Mouse (Mus musculus) erythroblast, embryonic 14.5 days (primary cell): ENCODE data around the gene Rab30. TPM values are rescaled to one million over a fixed set of nuclear protein-coding genes. Genes with fewer than 3 reads are reported as not detected.

Experiments used
- H3K27me3 ChIP-seq: 2 replicates; pipeline ENCODE4 v1.6.1; 2012; ENCODE audit warnings: inconsistent platforms; ENCODE audit not compliant: control insufficient read depth
- H3K36me3 ChIP-seq: 2 replicates; pipeline ENCODE4 v1.6.1; 2012; ENCODE audit warnings: mild to moderate bottlenecking, inconsistent platforms; ENCODE audit not compliant: control insufficient read depth
- H3K4me1 ChIP-seq: 2 replicates; pipeline ENCODE4 v1.6.1; 2012; ENCODE audit warnings: inconsistent platforms; ENCODE audit not compliant: control insufficient read depth
- H3K4me3 ChIP-seq: replicated peaks from 2 replicates; pipeline ENCODE3; 2012; ENCODE audit warnings: moderate library complexity, mild to moderate bottlenecking, inconsistent platforms
- H3K9me3 ChIP-seq: 2 replicates; pipeline ENCODE4 v1.6.1; 2012; ENCODE audit warnings: low read length, inconsistent platforms, mixed read lengths; ENCODE audit not compliant: control insufficient read depth
- GATA1 ChIP-seq: IDR thresholded peaks from 2 replicates; pipeline ENCODE4 v1.6.1; 2012; ENCODE audit warnings: low read length, inconsistent platforms, mixed read lengths
- TAL1 ChIP-seq: IDR thresholded peaks from 3 replicates; pipeline ENCODE4 v1.6.1; 2012; ENCODE audit warnings: low read length, inconsistent platforms, mixed read lengths
- polyA plus RNA-seq: library from polyadenylated mRNA; stranded (reverse); fragments of >175 nt; gene quantifications from 2 replicates; pipeline ENCODE4 v1.2.3, GENCODE M21; 2012

Gene Rab30
- polyA plus RNA-seq, 1 experiment: 0.18 TPM

DNA sequence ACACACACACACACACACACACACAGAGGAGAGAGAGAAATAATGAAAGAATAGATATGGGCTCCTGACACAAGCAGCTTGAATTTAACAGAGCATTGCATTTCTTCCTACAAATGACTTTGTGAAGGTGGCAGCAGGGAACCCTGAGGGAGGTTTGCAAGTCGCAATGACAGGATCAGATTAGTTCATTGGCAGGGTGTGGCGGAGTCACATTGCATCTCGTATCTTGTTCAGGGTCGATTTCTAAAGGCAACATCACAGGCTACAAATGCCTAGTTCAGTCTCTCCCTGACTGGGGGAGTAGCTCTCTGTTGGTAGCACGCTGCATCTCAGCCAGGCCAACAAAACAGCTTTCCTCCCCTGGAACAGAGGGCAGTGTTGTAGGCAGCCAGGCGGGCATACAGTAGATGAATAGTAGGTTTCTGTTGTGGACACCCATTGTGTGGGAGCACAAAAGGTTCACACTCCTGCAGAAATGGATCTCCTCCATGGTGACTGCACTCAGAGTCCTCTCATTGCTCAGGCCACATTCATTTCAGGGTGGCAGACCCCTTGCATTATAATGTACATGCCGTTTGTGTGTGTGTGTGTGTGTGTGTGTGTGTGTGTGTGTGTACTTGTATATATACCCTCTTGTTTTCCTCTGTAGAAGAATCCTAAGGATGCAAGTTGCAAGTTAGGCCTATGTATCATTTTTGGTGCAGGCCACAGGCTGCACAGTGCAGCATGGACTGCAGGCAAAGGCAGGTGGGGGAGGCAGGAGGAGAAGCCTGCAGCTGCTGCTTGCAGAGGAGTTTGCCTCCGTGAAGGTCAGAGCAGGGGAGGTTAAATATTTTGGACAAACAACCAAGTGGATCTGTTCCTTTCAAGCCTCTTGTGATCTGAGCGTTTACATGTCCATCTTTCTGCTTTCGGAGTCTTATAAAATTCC, 58.5 kb downstream of the Rab30 start:
- no peak for TF ChIP-seq TAL1
- no peak for TF ChIP-seq GATA1
- Histone ChIP-seq H3K4me1 (peaks cover 3% of the 10 kb centered on the region), H3K27me3 (no peaks in the 10 kb centered on the region), H3K4me3 (no peak overlapping the region), H3K36me3 (no peaks in the 10 kb centered on the region), H3K9me3 (no peaks in the 10 kb centered on the region)

DNA sequence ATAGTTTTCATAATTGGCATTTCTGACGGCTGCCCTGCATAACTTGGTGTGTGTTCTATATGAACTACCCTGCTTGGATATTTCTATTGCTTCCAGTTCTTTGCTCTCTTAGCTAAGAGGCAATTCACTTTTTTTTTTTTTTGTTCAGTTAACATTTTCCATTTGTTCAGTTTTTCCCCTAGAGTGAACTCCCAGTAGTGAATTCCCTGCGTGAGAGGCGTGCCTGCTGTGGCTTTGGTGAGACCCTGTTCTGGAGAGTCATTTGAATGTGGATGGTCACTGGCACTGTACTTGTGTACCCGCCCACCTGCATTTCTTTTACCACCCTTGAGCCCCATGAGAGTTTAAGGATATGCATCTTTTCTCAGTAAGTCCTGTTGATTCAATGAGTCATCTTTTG, 60.8 kb downstream of the Rab30 start:
- Histone ChIP-seq H3K27me3 (no peaks in the 10 kb centered on the region), H3K36me3 (no peaks in the 10 kb centered on the region), H3K9me3 (no peaks in the 10 kb centered on the region), H3K4me3 (no peak overlapping the region), H3K4me1 (peaks cover 3% of the 10 kb centered on the region)
- no peak for TF ChIP-seq GATA1
- TF ChIP-seq TAL1: no peak

DNA sequence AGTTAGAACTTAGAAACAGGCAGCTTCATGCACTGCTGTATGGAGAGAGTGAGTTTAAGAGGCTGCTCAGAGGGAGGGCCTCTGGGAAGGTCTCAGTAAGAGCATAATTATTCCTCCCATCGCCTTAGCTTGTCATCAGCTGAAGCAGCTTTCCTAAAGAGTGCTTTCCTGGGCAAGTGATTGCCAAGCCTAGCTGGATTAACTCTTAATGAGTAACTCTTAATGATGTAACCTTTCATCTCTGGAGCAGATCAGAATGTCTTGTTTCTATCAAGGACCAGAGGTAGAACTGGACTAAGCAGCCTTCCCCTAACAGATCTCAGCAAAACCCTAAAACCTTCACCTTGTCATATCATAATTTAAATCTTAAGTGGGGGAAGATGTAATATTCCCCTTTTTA, 61.8 kb downstream of the Rab30 start:
- no peaks in the 10 kb centered on the region for H3K36me3 ChIP-seq
- no peak overlapping the region for H3K4me3 ChIP-seq
- H3K27me3 ChIP-seq: no peaks in the 10 kb centered on the region
- peaks cover 3% of the 10 kb centered on the region for H3K4me1 ChIP-seq
- TF ChIP-seq TAL1: no peak
- no peak for TF ChIP-seq GATA1
- no peaks in the 10 kb centered on the region for H3K9me3 ChIP-seq

DNA sequence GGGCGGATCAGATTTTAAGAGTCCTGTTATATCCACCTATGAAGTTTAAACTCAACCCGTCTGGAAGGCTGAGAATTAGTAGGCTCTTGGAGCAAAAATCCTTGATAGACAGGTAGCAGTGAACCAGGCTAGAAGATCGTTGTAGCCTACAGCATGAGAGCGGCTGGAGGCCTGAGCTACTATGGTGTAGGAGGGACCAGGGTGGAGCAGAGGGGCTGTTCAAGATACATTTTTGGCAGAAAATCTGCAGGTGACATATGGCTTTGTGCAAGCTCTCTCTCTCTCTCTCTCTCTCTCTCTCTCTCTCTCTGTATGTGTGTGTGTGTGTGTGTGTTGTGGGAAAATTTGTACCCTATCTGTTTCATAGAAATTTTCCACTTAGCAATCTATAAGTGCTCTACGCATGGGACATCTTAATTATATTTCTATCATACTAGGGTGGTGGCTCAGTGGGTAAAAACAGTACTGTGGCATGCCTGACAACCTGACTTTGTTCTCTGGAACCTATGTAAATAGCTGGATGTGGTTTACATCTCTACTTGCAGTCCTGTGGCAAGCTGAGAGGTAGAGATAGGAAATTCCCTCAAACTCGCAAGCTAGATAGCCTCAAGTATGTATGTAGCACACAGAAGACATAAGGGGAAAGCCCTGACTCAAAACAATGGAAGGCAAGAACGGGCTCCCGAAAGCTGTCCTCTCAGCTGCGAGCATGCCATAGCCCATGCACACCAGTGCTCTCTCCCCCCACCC, 63.7 kb downstream of the Rab30 start:
- TF ChIP-seq GATA1 (no peak), TAL1 (no peak)

DNA sequence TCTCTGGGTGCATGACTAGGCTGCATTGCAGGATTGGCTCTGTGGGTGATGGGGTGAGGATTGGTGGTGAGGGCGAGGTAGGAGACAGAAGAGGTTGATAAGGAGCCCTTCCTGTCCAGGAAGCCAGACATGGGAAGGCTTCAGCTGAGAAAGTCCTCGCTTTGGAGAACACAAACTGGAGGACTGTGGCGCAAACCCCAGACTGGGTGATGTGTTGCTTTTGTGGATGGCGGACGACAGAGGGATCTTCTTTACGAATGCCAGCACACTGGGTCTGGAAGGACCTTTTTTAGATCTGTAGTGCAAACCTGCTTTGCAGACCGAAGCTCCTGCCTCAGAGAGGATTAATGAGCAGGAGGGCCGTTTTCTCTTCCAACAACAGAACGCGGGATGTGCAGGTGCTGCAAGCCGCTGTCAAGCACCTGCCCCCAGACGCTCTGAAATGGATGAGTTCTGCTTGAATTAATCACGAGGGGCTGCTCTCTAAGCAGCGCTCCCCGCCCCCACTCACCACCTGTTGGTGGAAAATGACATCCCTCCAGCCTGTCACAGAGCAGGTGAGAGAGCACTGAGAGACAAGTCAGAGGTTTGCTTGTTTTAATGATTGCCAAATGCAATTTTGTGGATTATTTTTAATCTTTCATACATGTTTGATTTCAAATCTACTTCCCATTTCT, 65.2 kb downstream of the Rab30 start:
- H3K9me3 ChIP-seq: no peaks in the 10 kb centered on the region
- H3K4me3 ChIP-seq: no peak overlapping the region
- H3K36me3 ChIP-seq: no peaks in the 10 kb centered on the region
- TF ChIP-seq TAL1 (no peak), GATA1 (no peak)
- H3K27me3 ChIP-seq: no peaks in the 10 kb centered on the region
- no peaks in the 10 kb centered on the region for H3K4me1 ChIP-seq

More for the DNA sequence above, 63.7 kb downstream of the Rab30 start:
- Histone ChIP-seq H3K27me3 (no peaks in the 10 kb centered on the region), H3K4me3 (no peak overlapping the region), H3K36me3 (no peaks in the 10 kb centered on the region), H3K9me3 (no peaks in the 10 kb centered on the region), H3K4me1 (no peaks in the 10 kb centered on the region)

DNA sequence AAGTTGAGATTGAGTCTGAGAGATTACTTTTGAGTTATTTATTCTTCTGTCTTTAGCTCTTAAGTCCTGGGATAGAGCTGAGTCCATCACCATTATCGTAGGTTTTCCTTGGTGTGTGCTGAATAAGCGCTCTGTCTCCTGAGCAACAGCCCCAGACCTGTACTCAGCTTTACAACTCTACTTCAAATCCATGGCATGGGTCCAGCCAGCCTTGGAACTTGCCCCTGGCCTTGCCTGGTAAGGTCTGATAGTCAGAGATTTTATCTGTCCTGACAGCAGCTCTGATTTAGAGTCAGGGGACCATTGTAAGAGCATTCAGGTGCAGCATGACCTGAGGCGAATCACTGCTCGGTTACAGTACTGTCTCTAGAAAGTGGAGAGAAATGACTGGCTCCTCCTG, 66.1 kb downstream of the Rab30 start:
- TF ChIP-seq TAL1 (no peak), GATA1 (no peak)
- Histone ChIP-seq H3K36me3 (no peaks in the 10 kb centered on the region), H3K4me3 (no peak overlapping the region), H3K27me3 (no peaks in the 10 kb centered on the region), H3K9me3 (no peaks in the 10 kb centered on the region), H3K4me1 (no peaks in the 10 kb centered on the region)

DNA sequence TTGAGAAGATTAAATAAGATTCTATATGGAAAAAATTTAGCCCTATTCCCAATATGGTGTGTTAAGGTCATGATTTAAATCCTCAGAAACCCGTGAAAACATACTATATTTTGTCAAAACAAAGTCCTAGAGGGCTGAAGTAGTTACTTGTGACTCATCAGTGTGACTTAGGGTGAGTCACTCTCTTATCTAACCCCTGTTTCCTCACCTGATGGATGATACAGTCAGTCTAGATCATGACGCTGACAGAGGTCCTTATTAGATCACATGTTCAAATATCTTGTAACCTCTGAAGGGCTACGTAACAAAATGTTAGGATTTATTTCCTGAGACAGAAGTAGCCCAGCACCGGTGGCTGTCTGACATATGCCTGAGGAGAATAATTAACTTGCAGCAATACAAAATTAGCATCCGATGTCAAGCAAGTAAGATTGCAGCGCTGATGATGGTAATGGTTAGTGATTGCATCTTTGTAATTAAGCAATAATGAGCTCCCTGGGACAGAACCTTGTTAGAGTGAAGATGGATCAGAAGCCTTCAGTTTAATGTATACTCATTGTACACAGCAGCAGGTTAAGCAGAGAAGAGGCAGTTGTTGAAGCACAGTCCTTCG, 70.4 kb downstream of the Rab30 start:
- Histone ChIP-seq H3K4me1 (no peaks in the 10 kb centered on the region), H3K9me3 (no peaks in the 10 kb centered on the region), H3K36me3 (no peaks in the 10 kb centered on the region), H3K4me3 (no peak overlapping the region), H3K27me3 (no peaks in the 10 kb centered on the region)
- TF ChIP-seq GATA1 (no peak), TAL1 (no peak)

DNA sequence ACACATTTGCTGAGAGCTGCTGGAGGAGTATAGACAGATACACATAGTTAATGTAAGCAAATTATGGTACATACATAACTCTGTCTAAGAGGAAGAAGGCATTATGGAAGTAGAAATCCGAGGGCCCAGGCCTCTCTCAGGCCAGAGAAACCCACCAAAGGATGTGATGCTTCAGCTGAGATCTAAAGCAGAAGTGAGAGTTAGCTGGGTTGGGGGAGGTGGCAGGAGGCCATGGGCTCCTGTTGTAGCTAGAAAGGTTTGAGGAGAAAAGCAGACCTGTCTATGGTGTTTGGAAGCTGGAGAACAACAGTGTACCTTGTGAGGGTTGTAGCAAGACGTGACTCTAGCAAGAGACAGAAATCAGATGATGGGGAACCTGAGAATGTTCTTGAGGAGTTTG, 75.8 kb downstream of the Rab30 start:
- no peaks in the 10 kb centered on the region for H3K36me3 ChIP-seq
- no peaks in the 10 kb centered on the region for H3K27me3 ChIP-seq
- H3K4me3 ChIP-seq: no peak overlapping the region
- H3K9me3 ChIP-seq: no peaks in the 10 kb centered on the region
- no peak for TF ChIP-seq TAL1
- TF ChIP-seq GATA1: no peak
- no peaks in the 10 kb centered on the region; the same call in 1 of the 2 replicates for H3K4me1 ChIP-seq
